Mouse (Mus musculus) kidney, embryonic 14.5 days (tissue): ENCODE measurements around the gene Cyp2c23. TPM values are rescaled to one million over a fixed set of nuclear protein-coding genes. Genes with fewer than 3 reads are reported as not detected.

Experiments
- ATAC-seq: fragments of 200-750 bp; cut with Nextera tagmentation; 2 replicates; pipeline ENCODE4 v1.8.0; 2017; ENCODE audit warnings: moderate number of reproducible peaks, mild to moderate bottlenecking, moderate TSS enrichment, moderate library complexity; ENCODE audit not compliant: low FRiP score, low TSS enrichment
- H3K27ac ChIP-seq: fragments of 300-500 bp; sonication (generic); 2 replicates; pipeline ENCODE4 v1.5.1; 2014; ENCODE audit warnings: low read depth, mild to moderate bottlenecking, low read length, moderate library complexity, mixed read lengths
- H3K27me3 ChIP-seq: fragments of 300-500 bp; sonication (generic); 2 replicates; pipeline ENCODE4 v1.6.1; 2014; ENCODE audit warnings: mild to moderate bottlenecking, low read length; ENCODE audit not compliant: control insufficient read depth, insufficient read depth
- H3K36me3 ChIP-seq: fragments of 300-500 bp; sonication (generic); 2 replicates; pipeline ENCODE4 v1.6.1; 2014; ENCODE audit warnings: low read length, mixed read lengths; ENCODE audit not compliant: control insufficient read depth, insufficient read depth
- H3K4me1 ChIP-seq: fragments of 300-500 bp; sonication (generic); 2 replicates; pipeline ENCODE4 v1.6.1; 2014; ENCODE audit warnings: low read length, mixed read lengths; ENCODE audit not compliant: control insufficient read depth, insufficient read depth
- H3K4me2 ChIP-seq: fragments of 300-500 bp; sonication (generic); replicated peaks from 2 replicates; pipeline ENCODE4 v1.6.1; 2014; ENCODE audit warnings: low read depth, mild to moderate bottlenecking, low read length
- H3K4me3 ChIP-seq: fragments of 300-500 bp; sonication (generic); 2 replicates; pipeline ENCODE4 v1.5.1; 2014; ENCODE audit warnings: mild to moderate bottlenecking, low read length
- H3K9ac ChIP-seq: fragments of 300-500 bp; sonication (generic); 2 replicates; pipeline ENCODE4 v1.6.1; 2014; ENCODE audit warnings: low read depth, mild to moderate bottlenecking, low read length, moderate library complexity
- H3K9me3 ChIP-seq: fragments of 300-500 bp; sonication (generic); 2 replicates; pipeline ENCODE4 v1.6.1; 2016; ENCODE audit warnings: low read length; ENCODE audit not compliant: control insufficient read depth
- WGBS: fragments of 180-500 bp; shearing (Covaris S2); extraction: QIAGEN DNeasy Blood & Tissue Kit; methylation state at CpG from one replicate; pipeline ENCODE4 v1.1.7; 2014; 5-methylcytosine and 5-hydroxymethylcytosine counted together
- polyA plus RNA-seq: library from polyadenylated mRNA; unstranded; fragments of >200 nt; fragmentation: Nextera tagmentation; extraction: Ambion mirVana; gene quantifications from 2 replicates; pipeline ENCODE4 v1.2.1, GENCODE M21; 2014

Cyp2c23 gene
- polyA plus RNA-seq, 1 experiment from 2014 or later, result 0.31 TPM

DNA sequence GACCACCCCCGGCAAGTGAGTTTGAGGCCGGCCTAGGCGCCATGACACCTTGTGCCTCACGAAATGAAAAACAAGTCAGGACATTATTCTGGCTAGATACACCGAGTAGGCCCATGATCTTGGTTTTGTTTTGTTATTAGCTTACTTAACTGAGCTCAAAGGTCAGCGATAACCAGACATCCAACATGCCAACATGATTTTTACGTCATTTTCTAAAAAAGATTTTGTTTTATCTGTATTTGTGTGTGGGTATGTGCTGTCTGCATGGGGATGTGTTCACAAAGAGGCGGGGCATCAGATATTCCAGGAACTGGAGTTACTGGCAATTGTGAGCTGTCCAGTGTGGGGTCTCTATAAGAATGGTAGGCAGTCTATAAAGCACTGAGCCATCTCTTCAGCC, 56.9 kb downstream of the Cyp2c23 start:
- Histone ChIP-seq H3K36me3 (no peaks in the 10 kb centered on the region), H3K9me3 (no peaks in the 10 kb centered on the region), H3K27ac (no peak overlapping the region), H3K4me3 (no peak overlapping the region), H3K27me3 (no peaks in the 10 kb centered on the region), H3K4me2 (no peak overlapping the region), H3K4me1 (0 out of 2 replicates have a peak, but pooled peaks cover 4% of the 10 kb centered on the region), H3K9ac (no peak overlapping the region)
- no peak for ATAC-seq
- WGBS, result 94% methylated on average over 8 of the region's 8 CpGs

DNA sequence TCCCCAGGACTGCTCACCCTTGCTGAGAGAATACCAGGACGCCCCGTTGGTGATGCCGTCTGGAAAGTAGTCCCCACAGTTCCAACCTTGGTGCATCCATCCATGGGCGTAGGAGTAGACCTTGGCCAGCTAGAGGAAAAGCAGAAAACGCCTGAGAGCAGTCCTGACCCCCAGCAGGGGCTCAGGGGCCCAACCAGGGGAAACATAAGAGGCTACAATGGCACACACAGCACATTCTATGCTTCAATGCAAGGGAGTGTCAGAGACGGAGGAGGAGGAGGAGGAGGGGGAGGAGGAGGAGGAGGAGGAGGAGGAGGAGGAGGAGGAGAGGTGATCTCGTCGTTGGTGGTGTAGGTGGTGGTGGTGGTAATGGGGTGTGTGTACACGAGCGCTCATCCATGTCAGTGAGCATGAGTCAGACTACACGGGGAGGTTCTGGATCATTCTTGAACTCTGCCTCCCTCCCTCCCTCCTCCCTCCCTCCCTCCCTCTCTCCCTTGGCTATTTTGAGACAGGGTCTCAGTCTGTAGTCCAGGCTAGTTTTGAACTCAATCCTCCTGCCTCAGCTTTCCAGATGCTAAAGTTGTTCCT, 60.5 kb downstream of the Cyp2c23 start:
- no peaks in the 10 kb centered on the region for H3K9me3 ChIP-seq
- H3K27me3 ChIP-seq, result no peaks in the 10 kb centered on the region
- 0 out of 2 replicates have a peak, but pooled peaks cover 4% of the 10 kb centered on the region for H3K4me1 ChIP-seq
- no peak overlapping the region for H3K4me2 ChIP-seq
- H3K27ac ChIP-seq, result no peak overlapping the region; the same call in 1 of the 2 replicates
- no peaks in the 10 kb centered on the region for H3K36me3 ChIP-seq
- 31% methylated on average over 10 of the region's 11 CpGs for WGBS
- no peak overlapping the region for H3K4me3 ChIP-seq
- no peak overlapping the region for H3K9ac ChIP-seq
- peak; percentile 83 for ATAC-seq

DNA sequence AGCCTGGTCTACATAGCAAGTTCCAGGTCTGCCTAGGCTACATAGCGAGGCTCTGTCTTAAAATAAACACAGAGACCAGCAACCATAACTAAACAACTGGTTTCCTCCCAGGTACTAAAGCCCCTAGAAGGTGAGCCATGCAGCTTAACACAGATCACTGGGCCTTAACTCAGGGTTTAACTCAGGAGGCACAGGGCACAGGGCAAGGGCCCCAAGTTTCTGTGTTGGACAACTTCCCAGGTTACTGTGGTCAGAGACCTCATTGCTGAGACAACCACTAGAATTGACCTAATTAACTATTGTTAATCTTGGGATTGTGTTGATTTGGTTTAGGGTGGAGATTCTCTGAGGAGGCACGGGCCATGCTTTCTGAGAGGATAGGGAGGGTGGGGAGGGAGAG, 62.5 kb downstream of the Cyp2c23 start:
- Histone ChIP-seq H3K9ac (no peak overlapping the region), H3K27me3 (no peaks in the 10 kb centered on the region), H3K27ac (no peak overlapping the region), H3K4me1 (peaks cover 8% of the 10 kb centered on the region; the same call in 1 of the 2 replicates), H3K4me3 (no peak overlapping the region), H3K4me2 (no peak overlapping the region), H3K36me3 (no peaks in the 10 kb centered on the region), H3K9me3 (no peaks in the 10 kb centered on the region)
- no peak for ATAC-seq
- WGBS, result 68% methylated on average over 2 of the region's 2 CpGs

DNA sequence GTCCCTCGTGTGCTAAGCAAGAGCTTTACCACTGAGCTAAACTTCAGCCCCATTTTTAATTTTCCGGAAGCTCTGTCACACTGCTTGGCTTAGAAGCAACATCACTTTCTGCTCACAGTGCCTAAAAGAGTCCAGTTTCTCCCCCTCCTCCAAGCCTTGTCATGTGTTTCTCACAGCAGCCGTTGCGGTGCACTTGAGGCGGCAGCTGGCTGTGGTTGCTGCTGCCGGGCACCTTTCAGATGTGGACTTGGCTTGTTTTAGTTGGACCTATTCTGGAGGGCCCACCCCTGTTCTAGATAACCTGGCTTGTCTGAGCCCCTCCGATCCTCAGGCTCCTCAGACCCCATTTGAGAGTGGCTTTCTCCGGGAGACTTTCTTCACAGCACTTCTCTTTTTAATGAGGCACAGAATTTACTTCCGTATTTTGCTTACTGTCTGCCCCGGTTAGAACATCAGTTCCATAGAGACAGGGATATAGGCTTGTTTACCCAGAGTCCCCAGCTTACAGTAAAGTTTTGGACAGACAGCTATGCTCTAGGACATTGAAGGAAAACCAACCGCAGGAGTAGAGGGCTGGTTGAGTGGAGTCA, 63.4 kb downstream of the Cyp2c23 start:
- H3K9ac ChIP-seq, result no peak overlapping the region
- H3K4me1 ChIP-seq, result peaks cover 8% of the 10 kb centered on the region; the same call in 1 of the 2 replicates
- H3K9me3 ChIP-seq, result peaks cover 3% of the 10 kb centered on the region; the same call in 1 of the 2 replicates
- no peak overlapping the region for H3K4me2 ChIP-seq
- no peaks in the 10 kb centered on the region for H3K27me3 ChIP-seq
- H3K4me3 ChIP-seq, result no peak overlapping the region
- 81% methylated on average over 11 of the region's 11 CpGs for WGBS
- no peak overlapping the region for H3K27ac ChIP-seq
- H3K36me3 ChIP-seq, result no peaks in the 10 kb centered on the region
- ATAC-seq, result no peak

DNA sequence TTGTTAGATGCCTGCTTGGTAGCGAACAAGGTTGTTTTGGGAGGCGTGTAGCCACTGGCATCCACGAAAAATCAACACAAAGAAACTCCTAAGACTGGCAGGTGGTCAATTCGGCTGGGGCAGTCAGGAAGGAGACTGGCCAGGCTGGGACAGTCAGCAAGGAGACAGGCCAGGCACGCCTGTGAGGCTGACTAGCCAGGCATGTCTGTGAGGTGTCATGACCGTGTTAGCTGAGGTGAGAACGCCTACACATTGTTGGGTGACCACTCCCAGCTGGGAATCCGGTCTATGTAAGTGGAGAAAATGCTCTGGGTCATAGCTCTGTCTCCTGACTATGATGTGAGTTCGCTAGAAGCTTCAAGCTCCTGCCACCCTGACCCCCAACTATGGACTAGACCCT, 66.2 kb downstream of the Cyp2c23 start:
- no peaks in the 10 kb centered on the region for H3K36me3 ChIP-seq
- no peak overlapping the region for H3K27ac ChIP-seq
- peaks cover 3% of the 10 kb centered on the region; the same call in 1 of the 2 replicates for H3K9me3 ChIP-seq
- peak; percentile 53 for ATAC-seq
- H3K9ac ChIP-seq, result no peak overlapping the region
- peaks cover 4% of the 10 kb centered on the region; the same call in 1 of the 2 replicates for H3K4me1 ChIP-seq
- no peak overlapping the region for H3K4me2 ChIP-seq
- H3K27me3 ChIP-seq, result no peaks in the 10 kb centered on the region
- 28% methylated on average over 9 of the region's 9 CpGs for WGBS
- H3K4me3 ChIP-seq, result no peak overlapping the region

DNA sequence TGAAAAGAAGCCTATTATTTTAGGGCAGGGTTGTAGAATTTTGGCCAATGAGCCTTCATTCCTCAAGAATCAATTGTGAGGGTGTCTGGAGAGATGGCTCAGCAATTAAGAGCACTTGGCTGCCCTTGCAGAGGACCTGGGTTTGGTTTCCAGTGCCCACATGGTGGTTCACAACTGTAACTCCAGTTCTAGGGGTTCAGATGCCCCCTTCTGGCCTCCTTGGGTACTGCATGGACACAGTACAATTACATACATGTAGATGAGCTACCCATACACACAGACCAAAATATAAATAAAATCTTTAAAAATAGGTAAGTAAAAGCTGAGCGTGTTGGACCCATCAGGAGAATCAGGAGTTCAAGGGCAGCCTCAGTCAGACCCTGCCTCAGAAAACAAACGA, 67.8 kb downstream of the Cyp2c23 start:
- H3K9me3 ChIP-seq, result peaks cover 3% of the 10 kb centered on the region; the same call in 1 of the 2 replicates
- H3K4me1 ChIP-seq, result peaks cover 4% of the 10 kb centered on the region; the same call in 1 of the 2 replicates
- H3K36me3 ChIP-seq, result no peaks in the 10 kb centered on the region
- H3K4me2 ChIP-seq, result no peak overlapping the region
- no peak overlapping the region for H3K4me3 ChIP-seq
- no peak for ATAC-seq
- no peak overlapping the region for H3K9ac ChIP-seq
- 87% methylated on average over 2 of the region's 2 CpGs for WGBS
- no peaks in the 10 kb centered on the region for H3K27me3 ChIP-seq
- no peak overlapping the region for H3K27ac ChIP-seq

DNA sequence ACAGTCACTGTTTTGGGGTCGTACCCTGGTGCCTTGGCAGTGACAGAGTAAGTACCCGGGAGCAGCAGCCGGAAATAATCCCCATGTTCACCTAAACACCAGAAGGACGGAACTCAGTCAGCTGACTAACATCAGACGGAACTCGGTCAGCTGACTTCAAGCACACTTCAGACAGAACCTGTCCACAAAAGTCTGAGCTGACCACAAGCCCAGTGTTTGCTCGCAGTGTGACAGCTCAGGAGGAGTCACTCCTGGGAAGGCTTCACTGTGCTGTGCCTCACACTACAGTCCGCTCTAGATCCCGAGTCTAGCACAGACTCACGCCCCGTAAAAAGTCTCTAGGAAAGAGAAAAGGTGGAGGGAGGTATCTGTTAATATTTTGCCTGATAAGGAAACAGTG, 69.0 kb downstream of the Cyp2c23 start:
- Histone ChIP-seq H3K27ac (no peak overlapping the region), H3K36me3 (no peaks in the 10 kb centered on the region), H3K4me3 (no peak overlapping the region), H3K4me1 (peaks cover 4% of the 10 kb centered on the region; the same call in 1 of the 2 replicates), H3K4me2 (no peak overlapping the region), H3K9ac (no peak overlapping the region), H3K27me3 (no peaks in the 10 kb centered on the region), H3K9me3 (peaks cover 3% of the 10 kb centered on the region; the same call in 1 of the 2 replicates)
- 88% methylated on average over 11 of the region's 11 CpGs for WGBS
- no peak for ATAC-seq

DNA sequence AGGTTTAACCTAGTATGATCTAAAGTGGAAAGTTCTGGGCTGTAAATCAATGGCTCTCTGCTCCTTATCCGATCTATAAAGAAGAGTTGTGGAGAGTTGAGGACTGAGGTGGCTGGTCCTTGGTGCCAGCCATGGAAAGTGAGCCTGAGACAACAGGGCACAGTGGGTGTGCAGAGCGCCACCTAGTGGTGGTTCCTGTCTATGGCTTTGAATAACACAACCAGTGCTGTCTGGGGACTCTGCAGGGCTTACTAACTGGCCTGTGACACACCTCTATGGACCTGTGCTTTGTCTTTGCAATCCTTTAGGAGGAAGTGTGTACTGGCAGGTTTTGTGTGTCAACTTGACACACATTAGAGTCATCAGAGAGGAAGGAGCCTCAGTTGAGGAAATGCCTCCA, 69.8 kb downstream of the Cyp2c23 start:
- Histone ChIP-seq H3K36me3 (no peaks in the 10 kb centered on the region), H3K9me3 (peaks cover 3% of the 10 kb centered on the region; the same call in 1 of the 2 replicates), H3K9ac (no peak overlapping the region), H3K4me2 (no peak overlapping the region), H3K27me3 (no peaks in the 10 kb centered on the region), H3K27ac (no peak overlapping the region), H3K4me1 (peaks cover 4% of the 10 kb centered on the region; the same call in 1 of the 2 replicates), H3K4me3 (no peak overlapping the region)
- peak; percentile 68 for ATAC-seq
- WGBS, result 12% methylated on average over 2 of the region's 2 CpGs

DNA sequence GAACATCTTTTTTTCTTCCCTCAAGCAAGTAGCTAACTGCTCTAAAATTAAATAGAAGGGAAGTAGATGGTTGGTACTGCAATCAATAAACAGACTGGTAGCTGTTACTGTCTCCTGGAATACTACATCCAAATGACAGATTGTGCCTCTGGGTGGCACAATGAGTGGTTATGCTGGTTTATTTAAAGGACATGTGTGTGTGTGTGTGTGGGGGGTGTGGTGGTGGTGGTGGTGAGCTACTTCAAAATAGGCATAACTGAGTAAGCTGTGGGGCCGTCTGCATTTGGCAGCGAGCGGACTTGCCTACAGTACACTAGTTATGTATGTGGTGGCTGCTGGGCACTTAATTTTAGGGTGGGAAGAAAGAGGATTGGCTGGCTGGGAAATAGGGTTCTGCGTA, 71.1 kb downstream of the Cyp2c23 start:
- Histone ChIP-seq H3K9ac (no peak overlapping the region), H3K27ac (0 out of 2 replicates have a peak overlapping the region, but pooled peaks have one; percentile 17), H3K36me3 (no peaks in the 10 kb centered on the region), H3K4me2 (no peak overlapping the region), H3K4me1 (peaks cover 4% of the 10 kb centered on the region; the same call in 1 of the 2 replicates), H3K9me3 (peaks cover 3% of the 10 kb centered on the region; the same call in 1 of the 2 replicates), H3K4me3 (no peak overlapping the region), H3K27me3 (no peaks in the 10 kb centered on the region)
- no peak for ATAC-seq
- 86% methylated on average over 4 of the region's 4 CpGs for WGBS
